Mouse (Mus musculus): ENCODE results near the gene Igfbp5. TPM values are rescaled to one million over a fixed set of nuclear protein-coding genes. Genes with fewer than 3 reads are reported as not detected.
A peak's percentile ranks its signal among the peaks of the same experiment; 100 is the strongest.

Gene Igfbp5
- polyA plus RNA-seq, 1 experiment from 2014 or later, result 69.6 TPM

DNA sequence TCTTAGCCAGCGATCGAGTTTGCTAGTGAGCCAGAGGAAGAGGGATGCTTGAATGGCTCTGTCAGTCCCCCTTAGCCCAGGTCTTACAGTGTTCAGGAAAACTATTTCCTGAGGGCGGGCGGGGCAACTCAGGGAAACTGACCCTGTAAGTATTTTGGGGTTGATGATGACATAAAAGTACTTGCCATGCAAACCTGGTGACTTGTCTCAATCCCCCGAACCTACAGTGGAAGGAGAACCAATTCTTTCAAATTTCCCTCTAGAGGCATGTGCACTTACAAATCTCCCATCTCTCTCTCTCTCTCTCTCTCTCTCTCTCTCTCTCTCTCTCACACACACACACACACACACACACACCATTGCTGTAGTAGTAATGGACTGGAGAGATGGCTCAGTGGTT lies 45.8 kb downstream of the Igfbp5 start:
- no peak overlapping the region for H3K4me3 ChIP-seq
- H3K27me3 ChIP-seq, result no peaks in the 10 kb centered on the region
- WGBS, result 89% methylated on average over 5 of the region's 5 CpGs
- H3K27ac ChIP-seq, result no peak overlapping the region
- H3K36me3 ChIP-seq, result peaks cover 20% of the 10 kb centered on the region; the same call in 1 of the 2 replicates
- H3K4me2 ChIP-seq (replicated peaks), result no peak overlapping the region
- no peak for ATAC-seq (ENCODE audit: low FRiP score)
- H3K9ac ChIP-seq, result no peak overlapping the region
- H3K4me1 ChIP-seq, result peaks cover 41% of the 10 kb centered on the region
- H3K9me3 ChIP-seq (replicated peaks), result 0 out of 2 replicates have a peak, but pooled peaks cover 3% of the 10 kb centered on the region

DNA sequence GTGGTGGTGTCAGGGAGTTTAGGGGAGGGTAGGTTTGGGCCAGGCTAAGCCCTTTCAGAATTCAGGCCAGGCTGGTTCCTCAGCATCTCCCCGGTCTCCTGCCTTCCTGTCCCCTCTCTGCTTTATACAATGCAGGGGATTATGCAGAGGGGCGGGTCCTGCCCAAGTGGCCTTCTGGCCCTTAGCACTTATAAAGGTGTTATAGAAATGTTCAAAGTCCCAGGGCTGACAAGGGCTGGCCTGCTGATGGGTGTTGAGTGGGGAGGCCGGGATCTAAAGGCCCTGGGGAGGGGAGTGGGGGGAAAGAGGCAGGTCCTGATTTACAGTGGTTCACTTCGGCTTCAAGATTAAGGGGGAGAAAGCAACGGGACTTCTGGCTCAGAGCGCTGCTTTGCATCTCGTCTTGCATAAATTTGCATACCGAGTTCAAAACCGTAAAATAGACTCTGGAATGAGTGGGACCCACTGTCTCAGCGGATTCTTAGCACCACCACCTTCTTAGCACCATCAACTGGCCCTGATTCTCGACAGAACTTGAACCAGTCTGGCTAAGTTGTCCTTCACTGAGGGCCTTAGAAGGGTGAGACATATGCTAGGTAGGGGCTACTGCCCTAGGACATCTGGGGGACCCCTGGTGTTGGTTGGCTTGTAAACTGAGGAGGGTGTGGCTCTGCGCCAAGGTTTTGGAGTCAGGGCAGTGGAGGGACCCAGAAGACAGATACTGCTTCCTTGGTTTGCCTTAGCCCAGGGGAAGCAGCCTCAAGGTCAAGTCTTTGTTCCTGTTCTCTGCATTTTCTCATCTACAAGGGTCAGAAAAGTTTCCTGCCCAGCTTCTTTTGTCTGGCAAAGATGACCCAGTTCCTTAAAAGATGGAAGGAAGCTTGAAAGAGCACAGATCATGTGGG lies 47.0 kb downstream of the Igfbp5 start:
- Histone ChIP-seq H3K4me3 (peak overlapping the region; percentile 70), H3K27ac (peak overlapping the region; percentile 86), H3K4me2 (replicated peaks) (peak overlapping the region; percentile 90), H3K36me3 (peaks cover 15% of the 10 kb centered on the region; the same call in 1 of the 2 replicates), H3K4me1 (peaks cover 42% of the 10 kb centered on the region), H3K27me3 (no peaks in the 10 kb centered on the region; the same call in 1 of the 2 replicates), H3K9ac (peak overlapping the region; percentile 80), H3K9me3 (replicated peaks) (0 out of 2 replicates have a peak, but pooled peaks cover 3% of the 10 kb centered on the region)
- peak; percentile 24; the same call in 1 of the 2 replicates for ATAC-seq (ENCODE audit: low FRiP score)
- WGBS, result 16% methylated on average over 12 of the region's 12 CpGs

DNA sequence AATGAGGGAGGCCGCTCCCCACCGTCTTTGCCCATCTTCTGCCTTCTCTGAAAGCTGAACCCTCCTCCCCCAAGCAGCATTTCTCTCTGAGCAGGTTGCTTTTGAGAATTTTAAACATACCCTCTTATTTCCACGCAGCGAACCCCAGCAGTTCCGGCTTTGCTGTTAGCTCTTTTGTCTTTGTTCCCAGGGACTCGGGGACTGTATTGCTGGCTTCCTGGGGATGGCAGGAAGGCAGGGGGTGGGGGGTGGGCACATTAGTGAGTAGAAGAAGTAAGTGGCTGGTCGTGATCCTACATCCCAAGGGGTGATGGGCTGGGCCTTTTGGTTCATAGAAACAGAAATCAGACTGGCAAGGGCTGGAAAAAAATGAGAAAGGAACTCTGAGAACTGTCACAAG lies 47.8 kb downstream of the Igfbp5 start:
- 3% methylated on average over 7 of the region's 7 CpGs for WGBS
- H3K27me3 ChIP-seq, result no peaks in the 10 kb centered on the region; the same call in 1 of the 2 replicates
- peaks cover 15% of the 10 kb centered on the region; the same call in 1 of the 2 replicates for H3K36me3 ChIP-seq
- H3K4me2 ChIP-seq (replicated peaks), result peak overlapping the region; percentile 90
- H3K9me3 ChIP-seq (replicated peaks), result 0 out of 2 replicates have a peak, but pooled peaks cover 3% of the 10 kb centered on the region
- H3K27ac ChIP-seq, result peak overlapping the region; percentile 86
- H3K9ac ChIP-seq, result peak overlapping the region; percentile 80
- peak overlapping the region; percentile 70 for H3K4me3 ChIP-seq
- ATAC-seq (ENCODE audit: low FRiP score), result 0 out of 2 replicates have a peak, but pooled peaks have one; percentile 33
- H3K4me1 ChIP-seq, result peaks cover 38% of the 10 kb centered on the region

DNA sequence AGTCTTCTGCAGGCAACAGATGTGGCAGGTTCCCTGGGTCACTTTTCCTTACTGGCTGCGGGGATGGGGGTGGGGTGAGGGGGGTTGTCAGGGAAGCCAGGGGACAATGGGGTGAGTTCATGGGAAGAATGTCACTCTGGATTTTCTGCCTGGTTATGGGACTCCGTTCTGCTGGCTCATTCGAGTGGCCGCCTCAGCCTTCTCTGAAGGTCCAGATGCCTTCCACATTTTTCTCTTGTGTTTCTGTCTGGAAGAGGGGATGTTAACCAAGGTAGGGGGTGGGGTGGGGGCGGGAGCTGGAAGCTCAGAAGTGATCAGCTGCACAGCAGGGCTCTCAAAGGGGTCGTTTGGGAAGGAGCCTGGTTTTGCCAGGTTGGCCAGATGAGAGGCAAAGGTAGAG lies 48.2 kb downstream of the Igfbp5 start:
- Histone ChIP-seq H3K4me3 (peak overlapping the region; percentile 70), H3K36me3 (peaks cover 14% of the 10 kb centered on the region; the same call in 1 of the 2 replicates), H3K4me1 (peaks cover 38% of the 10 kb centered on the region), H3K4me2 (replicated peaks) (peak overlapping the region; percentile 90), H3K9ac (peak overlapping the region; percentile 80), H3K27ac (peak overlapping the region; percentile 86), H3K9me3 (replicated peaks) (0 out of 2 replicates have a peak, but pooled peaks cover 3% of the 10 kb centered on the region), H3K27me3 (no peaks in the 10 kb centered on the region; the same call in 1 of the 2 replicates)
- peak; percentile 15 for ATAC-seq (ENCODE audit: low FRiP score)
- WGBS, result under 1% methylated on average over 6 of the region's 6 CpGs

DNA sequence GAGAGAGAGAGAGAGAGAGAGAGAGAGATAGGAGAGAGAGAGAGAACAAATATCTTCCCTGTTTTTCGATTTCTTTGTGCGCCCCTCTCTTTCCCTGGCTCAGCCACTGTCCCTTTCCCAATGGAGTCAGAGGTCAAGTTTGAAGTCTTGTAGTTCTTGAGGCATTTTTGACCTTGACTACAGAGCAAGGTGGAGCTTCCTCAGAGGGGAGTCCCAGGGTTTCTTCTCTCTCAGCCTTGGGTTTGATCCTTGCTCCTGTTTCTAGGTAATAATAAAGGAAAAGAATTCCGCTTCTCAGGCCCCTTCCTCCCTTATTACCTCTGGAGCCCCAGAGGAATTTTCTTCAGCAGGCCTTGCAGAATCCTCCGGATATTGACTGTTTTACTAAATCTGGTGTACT lies 48.8 kb downstream of the Igfbp5 start:
- peaks cover 9% of the 10 kb centered on the region; the same call in 1 of the 2 replicates for H3K36me3 ChIP-seq
- H3K27ac ChIP-seq, result peak overlapping the region; percentile 86
- H3K27me3 ChIP-seq, result no peaks in the 10 kb centered on the region; the same call in 1 of the 2 replicates
- H3K4me1 ChIP-seq, result peaks cover 38% of the 10 kb centered on the region
- 4% methylated on average over 4 of the region's 4 CpGs for WGBS
- H3K9ac ChIP-seq, result peak overlapping the region; percentile 80
- no peak for ATAC-seq (ENCODE audit: low FRiP score)
- H3K4me3 ChIP-seq, result peak overlapping the region; percentile 70
- no peaks in the 10 kb centered on the region for H3K9me3 ChIP-seq (replicated peaks)
- H3K4me2 ChIP-seq (replicated peaks), result peak overlapping the region; percentile 90

- under 1% methylated on average over 20 of the region's 20 CpGs for WGBS
- ATAC-seq (ENCODE audit: low FRiP score), result no peak
These were observed 49.4 kb downstream of the Igfbp5 start for GRCm38 (mm10) chr1:72825286-72825685.

GRCm38 (mm10) chr1:72824707-72825101 lies 50.0 kb downstream of the Igfbp5 start:
- H3K36me3 ChIP-seq, result no peaks in the 10 kb centered on the region
- H3K9me3 ChIP-seq (replicated peaks), result no peaks in the 10 kb centered on the region
- H3K27me3 ChIP-seq, result no peaks in the 10 kb centered on the region; the same call in 1 of the 2 replicates
- under 1% methylated on average over 37 of the region's 37 CpGs for WGBS
- H3K9ac ChIP-seq, result peak overlapping the region; percentile 80
- peak; percentile 47 for ATAC-seq (ENCODE audit: low FRiP score)
- peaks cover 38% of the 10 kb centered on the region for H3K4me1 ChIP-seq
- peak overlapping the region; percentile 90 for H3K4me2 ChIP-seq (replicated peaks)
- peak overlapping the region; percentile 70 for H3K4me3 ChIP-seq
- peak overlapping the region; percentile 86 for H3K27ac ChIP-seq

More at GRCm38 (mm10) chr1:72825286-72825685, 49.4 kb downstream of the Igfbp5 start:
- H3K27me3 ChIP-seq, result no peaks in the 10 kb centered on the region; the same call in 1 of the 2 replicates
- H3K36me3 ChIP-seq, result peaks cover 3% of the 10 kb centered on the region; the same call in 1 of the 2 replicates
- peaks cover 38% of the 10 kb centered on the region for H3K4me1 ChIP-seq
- peak overlapping the region; percentile 80 for H3K9ac ChIP-seq
- no peaks in the 10 kb centered on the region for H3K9me3 ChIP-seq (replicated peaks)
- H3K4me3 ChIP-seq, result peak overlapping the region; percentile 70
- H3K27ac ChIP-seq, result peak overlapping the region; percentile 86
- peak overlapping the region; percentile 90 for H3K4me2 ChIP-seq (replicated peaks)

- Histone ChIP-seq H3K27me3 (no peaks in the 10 kb centered on the region; the same call in 1 of the 2 replicates), H3K4me1 (peaks cover 38% of the 10 kb centered on the region), H3K9ac (peak within 1 kb of the TSS; percentile 80), H3K4me3 (peak within 1 kb of the TSS; percentile 70), H3K4me2 (replicated peaks) (peak within 1 kb of the TSS; percentile 90), H3K9me3 (replicated peaks) (no peaks in the 10 kb centered on the region), H3K27ac (peak within 1 kb of the TSS; percentile 86), H3K36me3 (no peaks in the 10 kb centered on the region)
- 1% methylated on average over 47 of the region's 58 CpGs for WGBS
- ATAC-seq (ENCODE audit: low FRiP score), result peak; percentile 67
These were observed 50.7 kb downstream of the Igfbp5 start, which contains the start of gene Igfbp2 for GRCm38 (mm10) chr1:72823751-72824706. Gene Igfbp2 (plus strand): TSS chr1:72824503.

DNA sequence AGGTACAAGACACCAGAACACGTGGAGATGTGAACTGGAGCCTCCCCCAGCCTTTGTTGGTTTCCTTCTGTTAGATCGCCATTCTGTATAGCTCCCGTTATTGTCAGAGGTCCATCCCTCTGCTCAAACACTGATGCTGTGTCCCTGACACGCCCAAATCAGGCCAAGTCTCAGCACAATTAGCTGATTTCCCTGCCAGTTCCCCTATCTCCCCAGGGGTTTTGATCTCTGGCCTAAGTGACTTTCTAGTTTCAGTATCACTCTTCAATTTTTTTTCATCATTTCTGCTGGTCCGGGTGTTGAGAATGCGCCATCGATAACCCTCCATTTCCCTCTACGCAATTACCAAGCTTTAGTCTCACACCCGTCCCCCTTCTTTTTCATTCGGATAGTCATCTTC lies 51.8 kb downstream of the Igfbp5 start:
- 62% methylated on average over 10 of the region's 10 CpGs for WGBS

GRCm38 (mm10) chr1:72819995-72820394 lies 54.7 kb downstream of the Igfbp5 start:
- 90% methylated on average over 6 of the region's 6 CpGs for WGBS

More for the DNA sequence above, 51.8 kb downstream of the Igfbp5 start:
- Histone ChIP-seq H3K9ac (no peak overlapping the region), H3K4me1 (peaks cover 30% of the 10 kb centered on the region), H3K27ac (no peak overlapping the region), H3K36me3 (no peaks in the 10 kb centered on the region), H3K4me2 (replicated peaks) (no peak overlapping the region), H3K27me3 (no peaks in the 10 kb centered on the region; the same call in 1 of the 2 replicates), H3K4me3 (no peak overlapping the region), H3K9me3 (replicated peaks) (no peaks in the 10 kb centered on the region)
- ATAC-seq (ENCODE audit: low FRiP score), result no peak

GRCm38 (mm10) chr1:72815616-72816015 lies 59.1 kb downstream of the Igfbp5 start:
- H3K27ac ChIP-seq, result no peak overlapping the region
- ATAC-seq (ENCODE audit: low FRiP score), result no peak
- peaks cover 30% of the 10 kb centered on the region for H3K4me1 ChIP-seq
- H3K9ac ChIP-seq, result no peak overlapping the region
- H3K9me3 ChIP-seq (replicated peaks), result peaks cover 9% of the 10 kb centered on the region
- peaks cover 3% of the 10 kb centered on the region; the same call in 1 of the 2 replicates for H3K27me3 ChIP-seq
- WGBS, result 84% methylated on average over 3 of the region's 3 CpGs
- no peak overlapping the region for H3K4me3 ChIP-seq
- H3K4me2 ChIP-seq (replicated peaks), result no peak overlapping the region
- H3K36me3 ChIP-seq, result no peaks in the 10 kb centered on the region

More at GRCm38 (mm10) chr1:72819995-72820394, 54.7 kb downstream of the Igfbp5 start:
- Histone ChIP-seq H3K4me3 (no peak overlapping the region), H3K27ac (no peak overlapping the region), H3K36me3 (no peaks in the 10 kb centered on the region), H3K9me3 (replicated peaks) (no peaks in the 10 kb centered on the region), H3K4me2 (replicated peaks) (no peak overlapping the region), H3K27me3 (peaks cover 3% of the 10 kb centered on the region), H3K4me1 (peaks cover 14% of the 10 kb centered on the region), H3K9ac (no peak overlapping the region)
- no peak for ATAC-seq (ENCODE audit: low FRiP score)

All from hindbrain, embryonic 12.5 days (tissue).